Mouse (Mus musculus): ENCODE results near the gene Pde11a. TPM values are rescaled to one million over a fixed set of nuclear protein-coding genes. Genes with fewer than 3 reads are reported as not detected.

The Pde11a gene
- polyA plus RNA-seq, 1 experiment from 2014 or later, result 0.24 TPM

- Histone ChIP-seq H3K27me3 (no peaks in the 10 kb centered on the region), H3K4me2 (replicated peaks) (peak overlapping the region; percentile 36), H3K4me1 (peaks cover 16% of the 10 kb centered on the region), H3K9me3 (no peaks in the 10 kb centered on the region), H3K36me3 (no peaks in the 10 kb centered on the region), H3K9ac (no peak overlapping the region), H3K27ac (peak overlapping the region; percentile 74), H3K4me3 (no peak overlapping the region)
- ATAC-seq (ENCODE audit: insufficient number of reproducible peaks, insufficient read depth, low FRiP score, low TSS enrichment), result 0 out of 2 replicates have a peak, but pooled peaks have one; percentile 36
- 9% methylated on average over 15 of the region's 15 CpGs for WGBS
These were observed 378.7 kb downstream of the Pde11a start for GRCm38 (mm10) chr2:75959850-75960365.

DNA sequence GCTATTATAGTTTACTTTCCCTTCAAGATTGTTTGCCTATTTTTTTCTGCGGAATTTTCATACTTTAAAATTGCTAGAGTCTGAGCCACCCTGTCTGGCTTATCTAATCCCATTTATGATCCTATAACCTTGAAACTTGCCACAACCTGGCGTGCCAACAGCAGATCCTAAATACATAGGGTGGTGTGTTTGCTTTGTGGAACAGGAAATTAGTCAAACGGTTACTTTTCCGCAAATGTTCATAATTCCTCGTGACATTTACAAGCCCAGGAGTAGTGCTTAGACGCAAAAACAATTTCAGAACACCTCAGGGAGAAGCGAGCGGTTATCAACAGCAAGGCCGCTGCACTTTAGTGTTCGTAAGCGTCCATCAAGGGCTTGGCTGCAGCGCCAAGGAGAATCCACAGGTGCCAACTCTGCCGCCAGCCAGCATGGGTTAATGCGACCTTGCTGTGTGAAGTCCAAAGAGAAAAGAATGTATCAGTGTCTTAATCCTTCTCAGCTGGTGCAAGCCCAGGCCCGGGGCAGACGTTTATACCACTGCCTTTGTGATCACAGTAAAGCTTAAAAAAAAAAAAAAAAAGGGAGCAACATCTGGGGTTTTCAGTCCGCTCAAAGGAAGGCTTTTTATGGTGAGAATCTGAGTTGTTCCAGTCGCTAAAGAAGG lies 379.3 kb downstream of the Pde11a start:
- Histone ChIP-seq H3K4me1 (peaks cover 16% of the 10 kb centered on the region), H3K27me3 (no peaks in the 10 kb centered on the region), H3K36me3 (no peaks in the 10 kb centered on the region), H3K9me3 (no peaks in the 10 kb centered on the region), H3K9ac (no peak overlapping the region), H3K27ac (peak overlapping the region; percentile 74), H3K4me3 (no peak overlapping the region), H3K4me2 (replicated peaks) (peak overlapping the region; percentile 36)
- peak; percentile 49; the same call in 1 of the 2 replicates for ATAC-seq (ENCODE audit: insufficient number of reproducible peaks, insufficient read depth, low FRiP score, low TSS enrichment)
- 22% methylated on average over 18 of the region's 18 CpGs for WGBS

- Histone ChIP-seq H3K27me3 (no peaks in the 10 kb centered on the region), H3K36me3 (no peaks in the 10 kb centered on the region), H3K9me3 (no peaks in the 10 kb centered on the region), H3K4me1 (peaks cover 14% of the 10 kb centered on the region), H3K4me2 (replicated peaks) (no peak overlapping the region), H3K4me3 (no peak overlapping the region), H3K27ac (no peak overlapping the region), H3K9ac (no peak overlapping the region)
- WGBS, result 52% methylated on average over 14 of the region's 14 CpGs
- ATAC-seq (ENCODE audit: insufficient number of reproducible peaks, insufficient read depth, low FRiP score, low TSS enrichment), result no peak
These were observed 382.9 kb downstream of the Pde11a start for GRCm38 (mm10) chr2:75955709-75956108.

DNA sequence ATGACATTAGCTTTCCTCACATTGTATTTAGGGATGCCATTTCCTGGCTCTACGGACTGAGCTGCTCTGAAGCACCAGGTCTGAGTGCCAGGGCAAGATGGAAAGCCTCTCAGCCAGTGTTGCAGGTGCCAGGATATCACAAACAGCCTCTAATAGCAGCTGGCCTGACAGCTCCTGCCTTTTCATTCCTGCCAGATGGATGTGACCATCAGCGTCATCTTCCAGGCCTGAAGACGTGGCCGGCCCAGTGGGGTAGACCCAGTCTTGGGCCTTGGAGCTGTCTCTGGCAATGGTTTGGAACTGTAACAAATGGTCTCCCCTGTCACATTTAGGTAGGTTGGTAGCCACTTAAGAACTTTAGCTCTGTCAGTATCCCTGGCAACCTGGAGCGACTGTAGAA lies 385.3 kb downstream of the Pde11a start:
- no peak for ATAC-seq (ENCODE audit: insufficient number of reproducible peaks, insufficient read depth, low FRiP score, low TSS enrichment)
- Histone ChIP-seq H3K9ac (no peak overlapping the region), H3K27me3 (no peaks in the 10 kb centered on the region), H3K9me3 (no peaks in the 10 kb centered on the region), H3K4me3 (no peak overlapping the region), H3K36me3 (no peaks in the 10 kb centered on the region), H3K27ac (no peak overlapping the region), H3K4me1 (no peaks in the 10 kb centered on the region), H3K4me2 (replicated peaks) (no peak overlapping the region)
- WGBS, result 91% methylated on average over 5 of the region's 5 CpGs

DNA sequence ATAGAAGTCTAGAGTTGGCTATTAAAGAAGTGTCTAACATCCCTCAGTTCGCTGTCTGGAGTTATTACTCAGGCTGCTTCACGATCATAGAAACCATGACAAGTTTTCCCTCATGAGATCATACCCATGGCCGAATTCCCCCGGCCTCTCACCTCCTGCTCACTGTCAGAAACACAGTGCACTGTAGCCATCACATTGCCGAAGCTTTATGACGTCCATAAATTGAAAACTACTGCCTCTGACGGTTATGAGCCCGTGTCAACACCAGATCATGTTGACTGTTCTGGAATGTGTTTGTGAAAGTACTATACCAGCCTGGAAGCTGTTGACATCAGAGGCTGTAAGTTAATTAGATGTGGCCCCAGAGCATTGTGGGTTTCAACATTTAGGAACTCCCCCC lies 387.9 kb downstream of the Pde11a start:
- H3K27ac ChIP-seq, result no peak overlapping the region
- no peak overlapping the region for H3K4me3 ChIP-seq
- ATAC-seq (ENCODE audit: insufficient number of reproducible peaks, insufficient read depth, low FRiP score, low TSS enrichment), result no peak
- H3K27me3 ChIP-seq, result no peaks in the 10 kb centered on the region
- H3K9me3 ChIP-seq, result no peaks in the 10 kb centered on the region
- H3K4me1 ChIP-seq, result no peaks in the 10 kb centered on the region
- H3K36me3 ChIP-seq, result no peaks in the 10 kb centered on the region
- WGBS, result 86% methylated on average over 8 of the region's 8 CpGs
- H3K9ac ChIP-seq, result no peak overlapping the region
- H3K4me2 ChIP-seq (replicated peaks), result no peak overlapping the region

Small RNAs within 50 kb of the gene (microRNA-seq; reads per million reads assigned to microRNA genes)
- gene Gm44337, result not detected

Other genes with a start within 250 kb of the Pde11a start
- gene Cyct, start 21.7 kb upstream of the Pde11a start, polyA plus RNA-seq (2016; fragmentation: Nextera tagmentation; extraction: Ambion mirVana), result not detected in 2 replicates
- gene Rbm45, start 31.2 kb upstream of the Pde11a start, polyA plus RNA-seq (2016; fragmentation: Nextera tagmentation; extraction: Ambion mirVana), result 17.2 and 17.6 TPM in 2 replicates
- 19.6 and 22.8 TPM in 2 replicates for gene Osbpl6, start 67.7 kb upstream of the Pde11a start, polyA plus RNA-seq (2016; fragmentation: Nextera tagmentation; extraction: Ambion mirVana)